Mouse (Mus musculus) intestine, embryonic 14.5 days (tissue): Measurements from ENCODE around the gene Olfr1512. TPM values are rescaled to one million over a fixed set of nuclear protein-coding genes. Genes with fewer than 3 reads are reported as not detected.
"Not testable (repeated sequence)": the region's sequence is repeated elsewhere in the genome, so short reads cannot be mapped to it uniquely, and the experiment has no call there.

Experiments
- ATAC-seq: fragments of 200-750 bp; cut with Nextera tagmentation; replicated peaks from 2 replicates; pipeline ENCODE4 v1.8.0; 2017; ENCODE audit warnings: low read depth, moderate number of reproducible peaks, moderate TSS enrichment, moderate library complexity; ENCODE audit not compliant: low FRiP score, low TSS enrichment
- DNase-seq: peaks from one replicate; pipeline ENCODE4 v3.0.0-alpha.2; 2018; ENCODE audit warnings: low spot score
- H3K27ac ChIP-seq: fragments of 300-500 bp; sonication (generic); 2 replicates; pipeline ENCODE4 v1.5.1; 2014; ENCODE audit warnings: low read depth, mild to moderate bottlenecking, control low read depth
- H3K27me3 ChIP-seq: fragments of 300-500 bp; sonication (generic); replicated peaks from 2 replicates; pipeline ENCODE4 v1.6.1; 2014; ENCODE audit warnings: low read length, control low read depth; ENCODE audit not compliant: control insufficient read depth, insufficient read depth
- H3K36me3 ChIP-seq: fragments of 300-500 bp; sonication (generic); 2 replicates; pipeline ENCODE4 v1.6.1; 2014; ENCODE audit warnings: low read length, control low read depth; ENCODE audit not compliant: control insufficient read depth, insufficient read depth
- H3K4me1 ChIP-seq: fragments of 300-500 bp; sonication (generic); replicated peaks from 2 replicates; pipeline ENCODE4 v1.6.1; 2014; ENCODE audit warnings: low read length, control low read depth, mixed read lengths; ENCODE audit not compliant: control insufficient read depth, insufficient read depth
- H3K4me2 ChIP-seq: fragments of 300-500 bp; sonication (generic); 2 replicates; pipeline ENCODE4 v1.6.1; 2014; ENCODE audit warnings: low read length
- H3K4me3 ChIP-seq: fragments of 300-500 bp; sonication (generic); 2 replicates; pipeline ENCODE4 v1.5.1; 2014; ENCODE audit warnings: low read depth, low read length, control low read depth, mixed read lengths
- H3K9ac ChIP-seq: fragments of 300-500 bp; sonication (generic); 2 replicates; pipeline ENCODE4 v1.6.1; 2014; ENCODE audit warnings: mild to moderate bottlenecking, low read length
- H3K9me3 ChIP-seq: fragments of 300-500 bp; sonication (generic); 2 replicates; pipeline ENCODE4 v1.6.1; 2016; ENCODE audit warnings: low read length, control low read depth; ENCODE audit not compliant: control insufficient read depth
- WGBS: fragments of 180-500 bp; shearing (Covaris S2); extraction: QIAGEN DNeasy Blood & Tissue Kit; methylation state at CpG from one replicate; pipeline ENCODE4 v1.1.7; 2014; 5-methylcytosine and 5-hydroxymethylcytosine counted together
- polyA plus RNA-seq: library from polyadenylated mRNA; unstranded; fragments of >200 nt; fragmentation: Nextera tagmentation; extraction: Ambion mirVana; gene quantifications from 2 replicates; pipeline ENCODE4 v1.2.1, GENCODE M21; 2014

The Olfr1512 gene
- polyA plus RNA-seq, result not detected in 2 replicates

- DNase-seq, result no peak
- no peaks in the 10 kb centered on the region for H3K4me1 ChIP-seq
- no peak for ATAC-seq
- no peak within 1 kb of the TSS for H3K4me2 ChIP-seq
- 81% methylated on average over 2 of the region's 2 CpGs for WGBS
- no peaks in the 10 kb centered on the region for H3K27me3 ChIP-seq
- no peak within 1 kb of the TSS for H3K27ac ChIP-seq
- no peak within 1 kb of the TSS for H3K4me3 ChIP-seq
- H3K9me3 ChIP-seq, result no peaks in the 10 kb centered on the region
- H3K36me3 ChIP-seq, result no peaks in the 10 kb centered on the region
- no peak within 1 kb of the TSS for H3K9ac ChIP-seq
Observed at GRCm38 (mm10) chr14:52379068-52379467, at the start of gene Olfr1512. Gene Olfr1512, minus strand, starts transcription at chr14:52379168.

GRCm38 (mm10) chr14:52427686-52428085 is 48.7 kb upstream of the Olfr1512 start:
- H3K4me1 ChIP-seq, result no peaks in the 10 kb centered on the region
- H3K4me3 ChIP-seq, result no peak overlapping the region
- H3K9me3 ChIP-seq, result no peaks in the 10 kb centered on the region
- no peak overlapping the region for H3K27ac ChIP-seq
- no peak overlapping the region for H3K4me2 ChIP-seq
- DNase-seq, result no peak
- no peaks in the 10 kb centered on the region for H3K36me3 ChIP-seq
- ATAC-seq, result no peak
- WGBS, result 82% methylated on average over 1 of the region's 1 CpGs
- H3K27me3 ChIP-seq, result no peaks in the 10 kb centered on the region
- no peak overlapping the region for H3K9ac ChIP-seq

GRCm38 (mm10) chr14:52414273-52414672 is 35.3 kb upstream of the Olfr1512 start, which contains the start of gene Olfr1510:
Gene Olfr1510, minus strand, starts transcription at chr14:52414373.
- H3K27me3 ChIP-seq, result no peaks in the 10 kb centered on the region
- no peak within 1 kb of the TSS for H3K9ac ChIP-seq
- no peak within 1 kb of the TSS for H3K4me2 ChIP-seq
- no peaks in the 10 kb centered on the region for H3K4me1 ChIP-seq
- no peaks in the 10 kb centered on the region for H3K36me3 ChIP-seq
- H3K4me3 ChIP-seq, result no peak within 1 kb of the TSS
- no peak for DNase-seq
- ATAC-seq, result no peak
- H3K9me3 ChIP-seq, result no peaks in the 10 kb centered on the region
- 90% methylated on average over 3 of the region's 3 CpGs for WGBS
- no peak within 1 kb of the TSS for H3K27ac ChIP-seq

GRCm38 (mm10) chr14:52410142-52410919 is 31.4 kb upstream of the Olfr1512 start:
- H3K4me3 ChIP-seq, H3K4me2 ChIP-seq, H3K27ac ChIP-seq, H3K4me1 ChIP-seq, H3K27me3 ChIP-seq, H3K9ac ChIP-seq, H3K36me3 ChIP-seq, H3K9me3 ChIP-seq, ATAC-seq, DNase-seq: not testable (repeated sequence)
- 72% methylated on average over 7 of the region's 10 CpGs for WGBS

DNA sequence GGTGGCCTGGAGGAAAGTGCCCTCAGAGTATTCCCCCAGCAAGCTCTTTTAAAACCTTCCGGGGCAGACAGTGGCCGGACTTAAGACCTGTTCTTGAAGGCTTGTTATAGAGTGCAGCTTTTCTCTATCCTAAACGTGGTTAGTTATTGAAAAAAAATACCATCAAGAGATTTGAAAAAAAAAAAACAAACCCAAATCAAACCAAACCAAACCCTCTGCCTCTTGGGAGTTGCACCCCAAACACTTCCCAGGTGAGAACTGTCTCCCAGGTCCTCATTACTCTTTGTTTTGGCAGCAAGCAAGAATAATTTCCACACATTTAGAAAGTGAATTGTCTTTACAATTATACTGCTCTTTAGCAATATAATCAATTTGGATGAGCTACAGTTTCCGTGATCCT is 18.3 kb upstream of the Olfr1512 start, which contains the start of gene Olfr1511:
Gene Olfr1511 (minus strand): TSS at position 101 of the 400 bp plus-strand sequence.
- no peak for DNase-seq
- Histone ChIP-seq H3K9me3 (no peaks in the 10 kb centered on the region), H3K36me3 (no peaks in the 10 kb centered on the region), H3K27ac (no peak within 1 kb of the TSS), H3K27me3 (no peaks in the 10 kb centered on the region), H3K4me2 (no peak within 1 kb of the TSS), H3K9ac (no peak within 1 kb of the TSS), H3K4me1 (no peaks in the 10 kb centered on the region), H3K4me3 (no peak within 1 kb of the TSS)
- 83% methylated on average over 4 of the region's 4 CpGs for WGBS
- ATAC-seq, result no peak

DNA sequence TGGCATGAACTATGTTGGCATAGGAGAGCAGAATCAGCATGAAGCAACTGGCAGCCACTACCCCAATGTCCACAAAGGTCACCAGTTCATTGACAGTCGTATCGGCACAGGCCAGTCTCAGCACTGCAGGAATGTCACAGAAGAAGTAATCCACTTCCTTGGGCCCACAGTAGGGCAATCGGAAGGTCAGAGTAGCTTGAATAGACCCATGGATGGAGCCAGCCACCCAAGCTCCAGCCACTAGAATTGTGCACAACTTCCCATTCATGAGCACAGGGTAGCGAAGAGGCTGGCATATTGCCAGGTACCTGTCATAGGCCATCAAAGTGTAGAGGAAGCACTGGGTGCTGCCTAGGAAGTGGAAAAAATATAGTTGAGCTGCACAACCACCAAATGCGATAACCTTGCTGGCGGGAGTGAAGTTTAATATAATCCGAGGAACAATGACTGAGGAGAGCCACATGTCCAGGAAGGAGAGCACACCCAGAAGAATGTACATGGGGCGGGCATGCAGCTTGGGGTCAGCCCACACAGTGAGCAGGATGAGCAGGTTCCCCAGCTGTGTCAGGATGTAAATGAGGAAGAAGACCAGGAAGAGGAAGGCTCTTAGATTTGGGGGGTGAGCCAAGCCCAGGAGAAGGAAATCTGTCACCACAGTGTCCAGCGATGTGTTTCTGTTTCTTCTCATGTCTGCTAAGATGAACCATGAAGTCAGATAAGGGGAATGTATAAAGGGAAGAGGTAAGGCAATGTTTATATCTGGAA is 11.3 kb upstream of the Olfr1512 start:
- not testable (repeated sequence) for H3K4me1 ChIP-seq, H3K27ac ChIP-seq, H3K4me2 ChIP-seq, H3K4me3 ChIP-seq, H3K36me3 ChIP-seq, H3K9ac ChIP-seq, H3K9me3 ChIP-seq, H3K27me3 ChIP-seq, ATAC-seq
- 74% methylated on average over 9 of the region's 9 CpGs for WGBS
- DNase-seq, result peak; percentile 28

- Histone ChIP-seq H3K4me1 (no peaks in the 10 kb centered on the region), H3K36me3 (no peaks in the 10 kb centered on the region), H3K4me2 (no peak overlapping the region), H3K27me3 (no peaks in the 10 kb centered on the region), H3K9ac (no peak overlapping the region), H3K4me3 (no peak overlapping the region), H3K27ac (no peak overlapping the region), H3K9me3 (no peaks in the 10 kb centered on the region)
- DNase-seq, result no peak
- no peak for ATAC-seq
- 86% methylated on average over 3 of the region's 3 CpGs for WGBS
Observed at GRCm38 (mm10) chr14:52368741-52369140, 10.2 kb downstream of the Olfr1512 start.

GRCm38 (mm10) chr14:52356308-52356707 is 22.7 kb downstream of the Olfr1512 start, which contains the start of gene Olfr1513:
Gene Olfr1513, minus strand, starts transcription at chr14:52356408.
- no peaks in the 10 kb centered on the region for H3K4me1 ChIP-seq
- H3K9me3 ChIP-seq, result no peaks in the 10 kb centered on the region
- DNase-seq (no peak), ATAC-seq (no peak)
- no peak within 1 kb of the TSS for H3K4me3 ChIP-seq
- H3K27me3 ChIP-seq, result no peaks in the 10 kb centered on the region
- H3K4me2 ChIP-seq, result no peak within 1 kb of the TSS
- no peak within 1 kb of the TSS for H3K9ac ChIP-seq
- no peak within 1 kb of the TSS for H3K27ac ChIP-seq
- WGBS, result 63% methylated on average over 4 of the region's 4 CpGs
- H3K36me3 ChIP-seq, result no peaks in the 10 kb centered on the region
